Mouse (Mus musculus) ES-Bruce4 (cell line): Measurements from ENCODE around the gene Fndc3a.

ENCODE experiments used
- CTCF ChIP-seq: IDR thresholded peaks from one replicate; pipeline ENCODE4 v1.8.1; 2011; ENCODE audit warnings: low read depth, low read length
- EP300 ChIP-seq: IDR thresholded peaks from 2 replicates; pipeline ENCODE4 v1.6.1; 2011; ENCODE audit warnings: low read depth, low read length; ENCODE audit not compliant: insufficient read depth
- POLR2A ChIP-seq: IDR thresholded peaks from one replicate; pipeline ENCODE4 v1.8.1; 2011; ENCODE audit warnings: low read length; ENCODE audit not compliant: insufficient read depth

- TF ChIP-seq CTCF, result no peak
- no peak for TF ChIP-seq POLR2A
- TF ChIP-seq EP300, result no peak
Measured at GRCm38 (mm10) chr14:72725865-72726264, 16.1 kb upstream of the Fndc3a start.
